Mouse (Mus musculus) ovary, postnatal 14 days (tissue): Measurements from ENCODE around the gene Brd2.

Source experiments
- DNase-seq: peaks from one replicate; pipeline ENCODE4 v3.0.0; 2022; ENCODE audit warnings: low spot score

Gene Brd2

DNA sequence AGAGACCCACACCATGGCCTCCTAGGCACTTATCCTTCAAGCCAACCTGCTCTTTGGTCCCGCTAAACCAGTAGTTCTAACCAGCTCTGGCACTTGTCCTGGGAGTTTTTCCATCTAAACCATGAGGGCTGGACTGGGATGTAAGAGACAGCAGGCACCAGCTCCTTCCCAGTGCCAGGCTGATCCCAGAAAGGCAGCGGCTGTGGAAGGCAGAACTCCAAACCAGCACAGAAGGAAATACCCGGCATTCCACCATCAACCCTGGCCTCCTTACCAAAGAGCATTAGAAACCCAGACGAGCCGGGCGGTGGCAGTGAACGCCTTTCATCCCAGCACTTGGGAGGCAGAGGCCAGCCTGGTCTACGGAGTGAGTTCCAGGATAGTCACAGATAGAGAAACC lies 12.1 kb downstream of the Brd2 start:
- no peak for DNase-seq

DNA sequence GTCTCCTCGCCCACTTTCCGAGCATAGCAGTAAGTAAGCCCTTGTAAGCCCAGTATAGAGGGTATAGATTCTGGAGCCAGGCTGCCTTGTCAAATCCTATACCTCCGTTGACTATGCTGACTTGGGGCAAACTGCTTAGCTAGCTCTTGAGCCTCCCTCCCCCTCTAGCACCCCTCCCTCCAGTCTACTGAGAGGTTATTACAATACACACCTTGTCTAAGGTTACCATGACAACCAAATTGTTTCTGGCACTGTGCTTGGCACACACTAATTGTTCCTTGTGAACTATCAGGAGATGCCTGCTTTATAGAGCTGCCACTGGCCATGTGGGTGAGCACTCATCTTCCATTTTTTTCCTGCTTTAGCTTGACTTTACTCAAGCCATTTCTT lies 12.6 kb downstream of the Brd2 start:
- no peak for DNase-seq

DNA sequence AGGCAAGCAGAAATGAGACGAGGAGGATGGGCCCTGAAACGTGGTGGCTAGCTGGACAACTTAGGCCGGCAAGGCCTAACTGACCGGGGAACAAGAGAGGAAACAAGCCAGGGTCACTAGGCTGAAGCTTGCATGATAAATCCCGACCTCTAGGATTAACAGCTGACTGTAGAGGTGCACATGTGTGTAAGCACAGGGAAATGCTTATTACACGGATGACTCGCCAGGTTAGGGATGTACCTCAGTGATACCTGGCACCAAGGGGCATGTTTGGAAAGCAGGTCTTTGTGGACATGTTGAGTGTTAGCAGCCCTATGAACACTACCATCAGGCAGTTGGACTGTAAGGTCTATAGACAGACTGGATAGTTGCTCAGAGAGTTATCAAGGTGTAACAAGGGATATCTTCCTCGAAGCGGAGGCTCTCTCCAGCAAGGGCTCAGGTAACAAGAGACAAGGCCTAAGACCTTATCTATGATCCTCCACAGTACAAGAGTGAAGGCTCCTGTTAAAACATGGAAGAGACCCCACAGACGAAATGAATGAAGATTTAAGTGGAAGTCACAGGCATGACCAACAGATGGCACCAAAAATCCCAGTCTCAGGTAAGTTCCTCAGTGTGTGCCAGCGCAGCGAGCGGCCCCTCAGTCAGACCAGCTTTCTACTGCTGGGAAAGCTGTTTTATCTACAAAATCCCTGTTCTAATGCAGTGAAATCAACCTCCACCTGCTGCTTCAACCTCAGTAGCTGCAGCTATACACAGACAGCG lies 13.2 kb downstream of the Brd2 start:
- DNase-seq, result no peak

DNA sequence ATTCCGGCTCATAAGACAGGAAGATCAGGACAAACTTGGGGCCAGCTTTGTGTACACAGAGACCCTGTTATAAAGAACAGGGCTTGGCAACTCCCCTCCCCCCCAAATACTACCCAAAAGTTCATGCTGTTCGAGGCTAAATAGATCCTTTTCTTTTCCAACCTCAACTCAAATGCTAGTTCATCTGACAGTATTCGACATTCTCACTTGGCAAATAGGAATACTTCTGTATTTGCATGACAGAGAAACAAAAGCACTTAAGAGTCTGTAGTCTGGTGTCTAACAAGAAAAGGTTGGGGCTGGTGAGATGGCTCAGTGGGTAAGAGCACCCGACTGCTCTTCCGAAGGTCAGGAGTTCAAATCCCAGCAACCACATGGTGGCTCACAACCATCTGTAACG lies 14.0 kb downstream of the Brd2 start:
- DNase-seq, result no peak

DNA sequence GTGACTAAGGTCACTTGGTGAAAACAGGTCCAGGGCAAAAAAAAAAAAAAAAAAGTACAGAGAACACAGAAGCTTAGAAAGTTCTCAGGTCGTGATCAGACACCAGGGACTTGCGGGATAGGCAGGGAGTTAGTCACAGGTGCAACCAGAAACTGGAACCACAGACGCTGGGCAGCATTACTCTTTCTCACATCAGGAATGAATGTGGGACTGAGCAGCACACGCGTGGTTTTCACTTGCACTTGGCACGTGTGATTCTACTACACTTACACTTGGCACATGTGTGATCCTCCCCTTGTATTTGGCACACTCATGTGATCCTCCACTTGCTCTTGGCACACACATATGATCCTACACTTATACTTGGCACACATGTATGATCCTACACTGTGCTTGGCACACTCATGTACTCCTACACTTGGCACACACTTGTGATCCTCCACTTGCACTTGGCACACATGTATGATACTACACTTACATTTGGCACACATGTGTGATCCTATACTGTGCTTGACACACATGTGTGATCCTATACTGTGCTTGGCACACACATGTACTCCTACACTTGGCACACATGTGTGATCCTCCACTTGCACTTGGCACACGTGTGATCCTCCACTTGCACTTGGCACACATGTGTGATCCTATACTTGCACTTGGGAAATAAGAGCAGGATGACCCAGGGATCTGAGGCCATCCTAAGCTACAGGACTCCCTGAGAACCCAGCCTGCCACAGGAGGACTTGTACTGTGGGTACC lies 15.1 kb downstream of the Brd2 start:
- DNase-seq, result no peak

DNA sequence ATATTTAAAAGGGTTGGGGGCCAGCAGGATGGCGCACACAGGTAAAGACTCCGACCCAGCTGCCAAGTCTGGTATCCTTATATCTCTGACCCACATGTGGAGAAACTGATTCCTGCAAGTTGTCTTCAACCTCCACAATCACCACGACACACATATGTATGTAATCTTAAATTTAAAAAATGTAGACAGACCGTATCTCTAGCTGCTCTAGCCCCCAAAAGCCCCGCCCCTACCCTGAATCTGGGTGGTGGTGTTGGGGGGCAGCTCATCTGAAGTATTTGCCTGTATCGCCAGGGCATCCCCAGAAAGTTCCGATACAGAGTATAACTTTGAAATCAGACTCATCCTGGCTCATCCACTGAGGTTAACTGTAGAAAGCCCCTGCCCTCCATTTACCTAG lies 15.9 kb downstream of the Brd2 start:
- DNase-seq, result no peak

DNA sequence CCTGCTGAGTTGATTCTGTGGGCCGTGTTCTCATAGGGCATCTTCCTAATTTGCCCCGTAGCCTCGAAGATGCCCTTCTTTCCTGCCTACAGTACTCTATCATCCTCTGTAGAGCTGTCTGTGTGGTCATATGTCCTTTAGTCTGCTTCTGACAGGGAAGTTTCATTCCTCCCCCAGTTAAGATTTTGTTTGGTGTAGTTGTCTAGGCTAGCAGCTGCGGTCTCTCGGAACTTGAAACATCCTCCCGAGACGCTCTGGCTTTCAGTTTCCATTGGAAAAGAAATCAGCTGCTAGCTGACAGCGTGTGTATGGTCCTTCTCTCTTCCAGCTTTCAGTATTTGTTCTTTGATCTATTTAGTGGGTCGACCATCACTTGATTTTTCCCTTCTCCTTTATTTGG lies 17.6 kb downstream of the Brd2 start:
- DNase-seq, result no peak

DNA sequence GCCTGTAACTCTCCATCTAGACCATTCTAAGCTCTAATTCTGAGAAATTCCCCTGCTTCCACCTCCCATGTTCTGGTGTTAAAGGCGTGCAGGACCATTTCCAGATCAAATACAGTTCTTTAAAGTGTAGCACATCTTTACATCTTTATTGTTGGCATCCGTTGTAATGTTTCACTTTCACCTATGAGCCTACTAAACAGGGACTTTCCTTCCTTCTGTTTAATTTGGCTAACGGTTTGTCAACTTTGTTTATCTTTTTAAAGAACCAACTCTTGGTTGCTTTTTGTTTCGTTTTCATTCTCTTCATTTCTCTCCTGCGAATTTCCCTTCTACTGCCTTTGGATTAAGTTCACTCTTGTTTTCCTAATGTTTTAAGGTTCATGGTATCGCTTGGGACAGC lies 19.6 kb downstream of the Brd2 start:
- no peak for DNase-seq

DNA sequence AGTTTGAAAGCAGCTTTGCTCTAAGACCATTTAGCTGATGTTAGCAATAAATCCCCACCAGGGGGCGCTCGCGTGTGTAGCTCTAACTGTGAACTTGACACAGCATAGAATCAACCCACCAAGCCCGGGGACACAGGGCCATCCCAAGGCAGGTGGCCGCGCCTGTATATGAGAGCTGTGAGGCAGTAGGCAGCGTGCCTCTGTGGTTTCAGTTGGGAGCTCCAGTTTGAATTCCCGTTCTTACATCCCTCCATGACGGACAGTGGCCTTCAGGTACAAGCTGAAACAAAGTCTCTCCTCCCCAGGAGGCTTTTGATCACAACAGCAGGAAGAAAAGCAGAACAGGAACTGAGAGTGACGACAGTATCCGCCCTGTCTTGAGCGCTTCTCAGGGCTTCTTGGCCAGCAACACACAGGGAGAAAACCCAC lies 20.8 kb downstream of the Brd2 start:
- peak; percentile 94 for DNase-seq

DNA sequence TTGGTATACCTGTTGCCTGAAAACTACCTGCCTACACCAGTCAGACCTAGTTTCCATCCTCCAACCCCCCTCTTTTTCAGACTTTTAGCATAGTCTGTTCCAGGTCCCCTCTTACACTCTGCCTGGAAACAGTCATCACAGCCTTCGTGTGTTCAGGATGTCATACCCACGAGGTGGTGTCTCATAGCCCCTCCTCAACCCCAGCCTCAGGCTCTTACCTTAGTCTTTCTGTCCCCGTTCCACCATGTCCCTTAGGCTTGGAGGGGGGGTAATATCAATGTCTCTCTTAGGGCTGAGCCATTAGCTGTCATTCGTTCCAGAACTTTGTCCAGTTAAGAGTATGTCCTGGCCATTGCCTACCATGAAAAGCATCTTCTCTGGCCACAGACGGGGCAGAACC lies 21.2 kb downstream of the Brd2 start:
- DNase-seq, result no peak

DNA sequence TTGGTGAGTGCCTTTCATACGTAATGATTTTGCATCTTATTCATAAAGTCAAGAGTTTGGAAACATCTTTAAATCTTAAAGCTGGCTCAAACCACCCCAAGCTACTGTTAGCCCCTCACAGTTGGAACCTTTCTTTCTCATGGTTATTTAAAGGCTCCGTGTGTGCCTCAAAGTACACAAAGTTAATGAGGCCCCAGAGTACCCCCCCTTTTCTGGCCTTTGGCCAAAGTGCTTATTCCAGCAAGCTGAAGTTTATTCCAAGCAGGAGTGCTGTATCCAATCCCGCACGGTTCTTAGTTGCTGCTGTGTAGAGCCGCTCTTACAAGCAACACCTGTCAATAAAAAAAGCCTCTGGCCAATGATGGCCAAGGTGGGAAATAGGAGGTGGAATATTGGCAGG lies 22.9 kb downstream of the Brd2 start:
- DNase-seq, result no peak

DNA sequence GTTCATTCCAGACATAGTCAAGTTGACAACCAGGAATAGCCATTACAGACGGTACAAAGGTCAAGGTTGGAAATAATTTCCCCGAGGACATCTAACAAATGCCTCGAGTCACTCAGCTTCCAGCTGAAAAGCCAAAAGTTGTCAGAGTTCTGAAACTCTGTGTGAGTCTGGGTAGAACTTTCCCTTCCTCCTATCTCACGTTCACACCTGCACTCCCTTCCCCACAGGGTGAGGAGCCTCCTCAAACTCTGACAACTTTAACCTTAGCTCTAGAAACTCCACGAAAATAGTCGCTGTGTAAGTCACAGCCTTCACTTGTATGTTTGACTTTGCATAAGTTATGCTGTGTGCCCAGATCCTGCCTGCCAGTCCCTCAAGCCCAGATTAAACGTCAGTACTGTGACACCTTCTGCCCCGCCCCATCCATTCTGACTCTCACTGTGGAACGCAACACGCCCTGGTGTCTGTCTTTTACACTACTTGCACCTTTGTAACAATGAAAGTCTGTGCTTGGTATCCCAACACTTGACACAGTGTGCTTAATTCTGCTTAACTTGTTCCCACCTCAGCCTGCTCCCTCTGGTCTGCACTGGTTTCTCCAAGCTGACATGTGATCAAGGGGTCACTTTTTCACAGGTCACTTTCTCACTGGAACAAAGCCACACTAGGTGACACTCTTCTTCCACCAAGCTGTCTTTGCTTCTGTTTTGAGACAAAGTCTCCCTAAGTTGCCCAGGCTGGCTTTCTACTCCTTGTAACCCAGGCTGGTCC lies 23.5 kb downstream of the Brd2 start:
- DNase-seq, result no peak

DNA sequence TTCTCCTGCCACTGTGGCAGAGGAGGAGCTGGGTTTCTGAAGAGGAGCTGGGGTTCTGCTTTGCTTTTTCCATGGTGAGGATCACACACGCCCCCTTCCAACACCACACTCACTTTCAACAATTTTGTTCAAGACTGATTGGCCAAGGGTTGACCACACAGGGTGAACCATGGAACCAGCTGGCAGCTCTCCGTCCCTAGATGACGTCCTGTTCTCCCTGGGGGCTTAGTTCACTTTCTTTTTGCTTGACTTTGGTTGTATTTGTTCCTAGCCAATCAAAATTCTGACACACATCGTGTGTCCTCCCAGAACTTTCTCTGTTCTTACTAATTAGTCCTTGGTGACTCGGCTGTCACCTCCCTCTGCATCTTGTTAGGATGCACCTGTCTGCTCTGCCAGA lies 25.2 kb downstream of the Brd2 start:
- DNase-seq, result no peak

DNA sequence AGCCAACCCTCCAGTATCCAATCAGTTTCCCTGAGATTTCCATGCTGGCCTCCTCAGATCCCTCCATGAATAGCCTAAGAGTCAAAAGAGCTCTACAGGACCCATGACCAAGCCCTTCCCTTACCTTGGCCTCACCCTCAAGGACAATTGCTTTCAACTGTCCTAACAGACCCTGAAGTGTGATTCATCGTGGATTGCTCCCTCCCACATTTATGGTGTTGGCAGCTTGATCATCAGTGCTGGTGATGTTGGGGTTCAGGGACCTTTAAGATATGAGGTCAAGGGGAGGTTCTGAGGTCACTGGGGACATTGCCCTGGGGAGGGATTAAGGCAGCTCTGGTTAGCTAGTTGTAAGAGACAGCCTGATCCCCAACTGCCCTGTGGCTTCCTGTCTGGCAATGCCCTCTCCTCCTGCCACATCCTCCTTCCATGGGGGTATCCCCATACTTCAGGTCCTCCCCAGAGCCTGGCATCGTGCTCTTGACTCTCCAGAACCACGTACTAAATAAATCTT lies 25.9 kb downstream of the Brd2 start:
- DNase-seq, result no peak

DNA sequence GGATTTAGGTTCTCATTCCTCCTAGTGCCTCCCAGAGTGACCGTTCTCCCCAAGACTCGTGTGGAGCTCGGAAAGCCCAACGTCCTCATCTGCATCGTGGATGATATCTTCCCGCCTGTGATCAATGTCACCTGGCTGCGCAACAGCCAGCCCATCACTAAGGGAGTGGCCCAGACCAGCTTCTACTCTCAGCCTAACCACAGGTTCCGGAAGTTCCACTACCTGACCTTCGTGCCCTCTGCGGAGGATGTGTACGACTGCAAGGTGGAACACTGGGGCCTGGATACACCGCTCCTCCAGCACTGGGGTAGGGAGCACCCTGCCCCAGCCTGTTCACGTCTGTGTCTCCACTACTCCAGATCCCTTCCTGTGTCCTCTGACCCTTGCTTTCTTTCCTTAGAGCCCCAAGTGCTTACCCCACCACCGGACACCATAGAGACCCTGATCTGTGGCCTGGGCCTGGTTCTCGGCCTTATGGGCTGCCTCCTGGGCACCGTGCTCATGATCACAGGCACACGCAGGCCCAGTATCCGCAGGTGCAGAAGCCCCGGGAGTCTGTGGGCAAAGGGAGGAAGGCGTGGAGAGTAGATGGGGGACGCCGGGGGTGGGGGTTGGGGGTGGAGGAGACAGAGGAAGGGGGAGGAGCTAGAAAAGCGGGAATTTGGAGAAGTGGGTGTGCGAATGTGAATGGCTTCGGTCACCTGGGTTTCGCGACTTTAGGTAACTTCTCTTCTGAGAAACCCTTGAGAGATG lies 28.0 kb downstream of the Brd2 start:
- no peak for DNase-seq

DNA sequence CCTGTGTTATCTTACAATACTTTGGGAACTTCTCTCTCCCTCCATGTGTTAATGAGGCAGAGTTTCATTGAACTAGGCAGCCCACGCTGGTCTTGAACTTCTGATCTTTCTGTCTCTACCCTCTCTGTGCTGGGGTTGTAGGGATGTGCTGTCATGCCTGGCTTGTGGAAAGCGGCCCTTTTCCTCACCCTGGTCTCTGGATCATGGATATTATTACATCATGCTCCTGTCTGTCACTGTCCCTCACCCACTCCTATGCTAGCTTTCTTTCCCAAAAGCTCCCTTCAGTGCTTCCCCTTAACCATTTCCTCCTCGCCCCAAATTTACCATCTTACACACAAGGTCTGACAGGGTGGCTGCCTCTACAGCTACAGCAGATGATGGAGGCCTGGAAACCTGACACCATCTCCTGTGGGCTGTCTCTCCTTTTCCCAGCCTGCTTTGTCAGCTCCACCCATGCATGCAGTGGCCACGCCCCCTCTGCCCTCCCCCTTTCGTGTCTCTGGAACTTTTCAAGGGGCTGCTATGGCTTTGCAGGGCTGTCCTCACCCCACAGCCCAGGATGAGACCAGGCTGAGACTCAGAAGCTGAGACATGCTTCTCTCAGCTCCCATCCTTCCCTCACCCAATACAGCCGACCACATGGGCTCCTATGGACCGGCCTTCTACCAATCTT lies 29.1 kb downstream of the Brd2 start:
- DNase-seq, result no peak

DNA sequence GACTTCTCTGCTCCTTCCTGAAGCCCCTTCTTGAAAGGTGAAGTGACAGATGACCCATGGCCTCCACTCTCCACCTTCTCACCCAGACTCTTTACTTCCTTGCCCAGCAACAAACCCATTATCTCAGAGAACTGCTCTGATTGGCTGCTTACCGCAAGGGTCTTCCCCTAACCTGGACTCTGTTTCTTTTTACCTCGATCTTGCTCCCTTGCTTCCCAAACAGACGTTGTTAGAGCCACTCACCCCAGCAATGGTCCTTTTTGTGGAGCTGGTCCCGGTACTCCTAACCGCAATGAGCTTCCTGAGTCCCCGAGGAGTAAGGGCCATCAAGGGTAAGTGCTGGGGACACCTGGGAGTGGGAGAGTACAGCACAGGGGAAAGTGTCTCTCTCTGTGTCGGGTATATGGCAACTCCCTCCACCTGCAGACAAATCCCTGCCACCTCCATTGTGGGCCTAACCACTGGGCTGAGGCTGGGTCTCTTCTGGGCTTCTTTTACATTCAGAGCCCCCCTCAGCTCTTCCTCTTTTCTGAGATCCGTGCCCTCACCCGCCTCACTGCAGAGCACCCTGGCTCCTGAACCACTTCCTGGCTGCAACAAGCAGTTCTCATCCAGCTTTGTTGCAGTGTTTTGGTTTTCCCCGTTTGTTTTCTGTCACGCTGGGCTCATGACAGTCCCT lies 30.1 kb downstream of the Brd2 start, which contains the start of gene H2-Oa:
H2-Oa (plus strand) TSS at position 144 of the 679 bp plus-strand sequence.
- DNase-seq, result no peak

DNA sequence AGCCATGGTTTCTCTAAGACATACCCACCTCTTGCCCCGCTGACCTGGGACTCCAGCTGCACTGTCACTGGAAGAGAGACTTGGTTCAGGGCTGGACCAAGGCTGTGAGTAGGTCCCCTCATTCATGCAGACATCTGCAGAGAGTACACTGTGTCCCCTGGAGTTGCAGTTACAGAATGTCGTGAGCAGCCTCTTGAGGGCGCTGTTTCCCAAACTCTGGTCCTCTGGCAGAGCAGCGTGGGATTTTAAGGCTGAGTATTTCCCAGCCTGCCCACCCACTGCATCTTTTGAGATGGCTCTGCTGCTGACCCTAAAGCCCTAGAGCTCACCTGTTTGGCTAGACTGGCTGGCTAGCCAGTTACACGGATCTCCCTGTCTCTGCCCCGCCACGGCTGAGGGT lies 31.5 kb downstream of the Brd2 start:
- DNase-seq, result no peak

DNA sequence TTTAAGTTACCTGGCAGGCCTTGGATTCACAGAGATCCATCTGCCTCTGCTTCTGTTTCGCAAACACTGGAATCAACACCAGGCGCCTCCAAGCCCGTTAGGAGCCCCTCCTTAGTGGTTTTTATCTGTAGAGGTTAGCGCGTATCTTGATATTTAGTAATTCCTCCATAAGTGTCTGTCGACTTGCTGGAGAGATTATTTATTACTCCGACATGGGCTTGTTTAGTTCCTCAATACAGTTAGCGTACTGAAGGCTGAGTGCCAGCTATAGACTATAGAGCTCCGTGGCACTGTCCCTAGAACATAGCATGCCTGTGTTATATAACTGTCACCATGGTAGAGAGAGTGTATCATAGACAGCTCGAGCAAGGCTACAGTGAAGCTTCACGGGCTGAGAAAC lies 34.3 kb downstream of the Brd2 start:
- DNase-seq, result no peak

DNA sequence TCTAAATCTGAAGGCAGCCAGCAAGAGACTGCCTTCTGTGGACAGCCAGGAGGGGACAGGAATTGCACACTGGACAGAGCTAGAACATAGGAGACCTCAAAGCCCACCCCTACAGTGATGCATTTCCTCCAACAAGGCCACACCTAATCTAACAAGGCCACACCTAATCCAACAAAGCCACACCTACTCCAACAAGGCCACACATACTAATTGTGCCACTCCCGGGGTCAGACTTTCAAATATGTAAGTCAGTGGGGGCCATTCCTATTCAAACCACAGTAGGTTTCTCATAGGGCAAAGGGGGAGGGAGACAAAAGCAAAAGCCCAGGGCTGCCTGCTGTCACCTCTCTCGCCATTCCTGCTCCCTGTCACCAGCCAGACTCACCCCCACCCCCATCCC lies 35.0 kb downstream of the Brd2 start:
- no peak for DNase-seq

DNA sequence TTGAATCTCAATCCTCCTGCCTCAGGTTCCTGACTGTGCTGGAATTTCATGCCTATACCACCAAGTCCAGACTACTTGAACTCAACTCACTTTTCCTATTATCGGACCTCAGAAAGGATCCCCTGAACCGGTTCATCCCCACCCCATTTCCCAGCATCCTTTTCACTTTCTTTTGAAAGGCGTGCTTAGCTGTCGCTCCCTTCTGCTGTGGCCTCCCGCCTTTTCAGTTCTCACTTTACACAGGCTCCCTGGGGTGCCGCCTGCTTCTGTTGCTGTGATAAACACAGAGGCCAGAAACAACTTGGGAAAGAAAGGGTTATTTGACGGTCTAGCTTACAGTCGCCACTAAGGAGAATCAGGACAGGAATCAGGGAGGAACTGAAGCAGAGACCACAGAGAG lies 39.3 kb downstream of the Brd2 start:
- DNase-seq, result no peak
